Mouse (Mus musculus) adrenal gland, adult (tissue): ENCODE data around the gene Gas2l1.
A peak's percentile ranks its signal among the peaks of the same experiment; 100 is the strongest.

Experiments
- DNase-seq, 2 experiments: peaks; one replicate each; pipeline ENCODE4 v3.0.0; 2022 to 2023; ENCODE audit warnings: low spot score in 1 of 2; ENCODE audit not compliant: inconsistent age in 2 of 2

Gene Gas2l1

GRCm38 (mm10) chr11:5064282-5065055, 658 bp downstream of the Gas2l1 start:
- DNase-seq, result peak in 1 of 2 experiments; percentile 60

DNA sequence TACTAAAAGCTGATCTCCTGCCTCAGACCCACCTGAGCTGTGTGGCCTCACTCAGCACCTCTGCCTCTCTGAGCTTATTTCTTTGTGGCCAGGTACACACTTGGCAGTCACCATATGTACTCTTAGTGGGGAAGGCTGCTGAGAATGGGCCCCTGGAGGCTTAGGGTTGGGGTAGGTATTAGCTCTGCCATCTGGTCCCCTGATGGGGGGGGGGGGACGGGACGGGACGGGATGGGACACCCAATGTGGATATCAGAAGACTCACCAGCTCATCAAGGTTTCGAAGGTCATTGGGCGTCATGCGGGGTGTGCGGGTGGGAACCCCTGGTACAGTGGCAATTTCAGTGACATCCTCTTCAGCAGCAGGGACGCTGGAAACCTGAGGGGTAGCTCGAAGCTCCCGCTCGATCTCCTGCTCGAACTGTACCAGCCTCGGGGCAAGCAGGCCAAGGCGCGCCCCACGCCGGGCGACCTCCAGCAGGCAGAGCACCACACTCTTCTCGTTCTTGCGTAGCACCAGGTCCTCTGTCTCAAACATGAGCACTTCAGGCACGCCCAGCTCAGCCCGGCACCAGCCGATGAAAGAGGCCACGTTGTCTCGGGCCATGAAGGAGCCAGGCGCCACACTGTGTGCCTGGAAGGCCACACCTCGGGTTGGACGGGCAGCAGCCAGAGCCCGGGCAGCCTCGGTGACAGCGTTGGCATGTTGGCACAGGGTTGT, 1.4 kb downstream of the Gas2l1 start:
- peak in 1 of 2 experiments; percentile 49 for DNase-seq

- peak; percentile 30 to 56 for DNase-seq
These were observed 2.1 kb downstream of the Gas2l1 start for GRCm38 (mm10) chr11:5062860-5063505.

GRCm38 (mm10) chr11:5062326-5062725, 2.8 kb downstream of the Gas2l1 start:
- DNase-seq, result no peak

DNA sequence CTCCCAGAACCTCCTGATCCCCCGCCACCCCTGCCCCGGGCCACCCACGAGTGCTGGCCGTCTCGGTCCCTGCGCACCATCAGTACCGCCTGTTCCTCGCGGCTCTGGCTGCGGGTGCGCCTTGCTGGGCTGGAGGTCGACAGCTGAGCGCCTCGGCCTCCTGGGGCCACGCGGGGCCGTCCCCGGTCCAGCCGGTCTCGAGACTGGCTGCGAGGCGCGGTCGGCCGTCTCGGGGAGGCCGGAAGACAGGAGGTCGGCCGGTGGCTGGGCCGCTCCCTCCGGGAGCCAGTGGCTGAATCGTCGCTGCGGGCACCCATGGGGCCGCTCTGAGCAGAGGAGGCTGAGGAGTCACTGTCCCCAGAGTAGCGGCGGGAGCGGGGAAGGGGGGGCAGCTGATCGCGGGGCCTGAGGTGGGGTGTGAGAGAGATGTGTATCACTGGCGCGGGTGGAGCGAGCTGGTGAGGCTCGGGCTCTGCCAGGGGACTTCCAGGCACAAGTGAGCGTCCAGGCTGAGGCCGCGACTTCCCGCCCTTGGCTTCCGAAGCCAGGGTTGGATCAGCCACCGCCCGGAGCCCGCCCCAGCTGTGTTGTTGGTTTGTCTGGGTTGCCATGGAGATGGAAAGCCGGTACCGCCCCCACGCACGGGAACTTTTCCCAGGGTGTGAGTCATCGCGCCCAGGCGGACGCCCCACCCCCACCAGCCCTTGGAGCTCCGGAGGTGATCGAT, 3.6 kb downstream of the Gas2l1 start:
- DNase-seq, result peak; percentile 96 to 99

DNA sequence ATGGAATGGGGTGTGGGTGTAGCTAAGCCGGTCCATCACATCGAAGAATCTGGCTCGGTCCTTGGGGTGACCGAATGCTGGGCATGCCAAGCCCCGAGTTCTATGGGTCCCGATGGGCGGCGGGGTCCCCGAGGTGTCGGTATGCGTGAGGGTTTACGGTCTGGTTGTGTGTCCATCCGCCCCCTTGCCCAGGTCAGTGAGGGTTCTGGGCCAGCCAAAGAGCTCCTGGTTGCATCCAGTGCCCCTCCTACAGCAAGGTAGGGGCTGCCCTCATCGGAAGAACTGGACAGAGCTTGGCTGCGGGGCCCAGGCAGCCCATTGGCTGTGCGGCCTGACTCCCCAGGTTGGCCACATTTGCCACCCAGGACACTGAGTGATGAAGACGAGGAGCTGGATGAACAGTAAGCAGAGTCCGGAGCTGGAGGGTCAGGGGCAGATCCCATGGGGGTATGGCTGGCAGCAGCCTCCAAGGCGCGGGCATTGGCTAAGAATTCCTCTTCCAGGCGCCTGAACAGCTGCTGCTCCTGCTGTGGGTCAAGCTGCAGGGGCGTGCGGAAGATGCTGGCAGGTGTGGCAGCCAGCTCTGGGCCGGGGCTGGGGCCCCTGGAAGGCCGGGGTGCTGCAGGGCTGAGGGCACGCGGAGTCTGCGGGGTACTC, 4.2 kb downstream of the Gas2l1 start:
- peak; percentile 35 to 58 for DNase-seq

DNA sequence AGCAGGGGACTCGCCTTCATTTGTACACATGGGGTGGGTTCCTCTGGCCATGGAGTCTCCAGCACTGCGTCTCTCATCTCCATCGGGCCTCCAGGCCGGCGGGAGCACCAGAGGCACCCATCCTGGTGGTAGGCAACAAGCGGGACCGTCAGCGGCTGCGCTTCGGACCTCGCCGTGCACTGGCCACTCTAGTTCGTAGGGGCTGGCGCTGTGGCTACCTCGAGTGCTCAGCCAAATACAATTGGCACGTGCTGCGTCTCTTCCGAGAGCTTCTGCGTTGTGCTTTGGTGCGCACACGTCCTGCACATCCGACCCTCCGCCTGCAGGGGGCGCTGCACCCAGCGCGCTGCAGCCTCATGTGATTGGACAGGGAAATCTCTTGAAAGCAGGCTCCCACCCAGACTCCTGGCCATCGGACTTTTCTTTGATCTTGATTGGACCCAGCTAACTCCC, 5.4 kb downstream of the Gas2l1 start:
- peak; percentile 43 to 72 for DNase-seq

DNA sequence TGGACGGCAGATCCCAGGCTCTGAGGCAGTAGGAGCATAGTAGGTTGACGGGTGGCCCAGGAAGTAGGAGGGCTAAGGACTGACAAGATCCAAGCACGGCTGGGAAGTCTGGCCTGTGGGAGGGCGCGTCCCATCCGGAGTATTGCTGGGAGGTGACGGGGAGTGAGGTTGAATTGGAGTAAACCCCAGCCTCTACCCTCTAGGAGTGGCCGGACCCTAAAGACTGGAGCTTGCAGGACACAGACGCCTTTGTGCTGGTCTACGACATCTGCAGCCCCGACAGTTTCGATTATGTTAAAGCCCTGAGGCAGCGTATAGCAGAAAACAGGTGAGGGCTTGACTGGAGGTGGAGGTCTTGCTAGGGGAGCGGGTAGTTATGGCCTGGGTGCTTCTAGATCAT, 5.9 kb downstream of the Gas2l1 start:
- peak in 1 of 2 experiments; percentile 55 for DNase-seq

DNA sequence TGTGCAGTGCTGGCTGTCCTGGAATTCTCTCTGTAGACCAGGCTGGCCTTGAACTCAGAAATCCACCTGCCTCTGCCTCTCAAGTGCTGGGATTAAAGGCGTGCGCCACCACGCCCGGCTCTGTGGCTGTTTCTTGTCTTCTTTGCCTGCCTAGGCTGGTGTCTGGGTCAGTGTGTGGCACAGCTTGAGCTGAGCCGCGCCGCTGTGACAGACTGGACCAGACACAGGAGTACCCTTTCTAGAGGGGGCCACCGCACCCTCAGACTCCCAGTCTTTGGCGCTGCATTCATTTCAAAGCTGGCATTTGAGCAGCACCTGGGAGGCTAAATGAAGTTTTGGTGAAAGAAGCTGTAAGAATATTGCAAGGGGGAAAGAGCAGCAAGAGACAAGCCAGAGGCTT, 6.3 kb downstream of the Gas2l1 start:
- DNase-seq, result no peak

GRCm38 (mm10) chr11:5057856-5058641, 7.1 kb downstream of the Gas2l1 start, which contains the start of gene Rasl10a:
Rasl10a (plus strand) TSS chr11:5058128.
- DNase-seq, result peak; percentile 52 to 77

GRCm38 (mm10) chr11:5057541-5057855, 7.6 kb downstream of the Gas2l1 start:
- DNase-seq, result peak in 1 of 2 experiments; percentile 49

GRCm38 (mm10) chr11:5057064-5057463, 8.1 kb downstream of the Gas2l1 start:
- DNase-seq, result no peak

DNA sequence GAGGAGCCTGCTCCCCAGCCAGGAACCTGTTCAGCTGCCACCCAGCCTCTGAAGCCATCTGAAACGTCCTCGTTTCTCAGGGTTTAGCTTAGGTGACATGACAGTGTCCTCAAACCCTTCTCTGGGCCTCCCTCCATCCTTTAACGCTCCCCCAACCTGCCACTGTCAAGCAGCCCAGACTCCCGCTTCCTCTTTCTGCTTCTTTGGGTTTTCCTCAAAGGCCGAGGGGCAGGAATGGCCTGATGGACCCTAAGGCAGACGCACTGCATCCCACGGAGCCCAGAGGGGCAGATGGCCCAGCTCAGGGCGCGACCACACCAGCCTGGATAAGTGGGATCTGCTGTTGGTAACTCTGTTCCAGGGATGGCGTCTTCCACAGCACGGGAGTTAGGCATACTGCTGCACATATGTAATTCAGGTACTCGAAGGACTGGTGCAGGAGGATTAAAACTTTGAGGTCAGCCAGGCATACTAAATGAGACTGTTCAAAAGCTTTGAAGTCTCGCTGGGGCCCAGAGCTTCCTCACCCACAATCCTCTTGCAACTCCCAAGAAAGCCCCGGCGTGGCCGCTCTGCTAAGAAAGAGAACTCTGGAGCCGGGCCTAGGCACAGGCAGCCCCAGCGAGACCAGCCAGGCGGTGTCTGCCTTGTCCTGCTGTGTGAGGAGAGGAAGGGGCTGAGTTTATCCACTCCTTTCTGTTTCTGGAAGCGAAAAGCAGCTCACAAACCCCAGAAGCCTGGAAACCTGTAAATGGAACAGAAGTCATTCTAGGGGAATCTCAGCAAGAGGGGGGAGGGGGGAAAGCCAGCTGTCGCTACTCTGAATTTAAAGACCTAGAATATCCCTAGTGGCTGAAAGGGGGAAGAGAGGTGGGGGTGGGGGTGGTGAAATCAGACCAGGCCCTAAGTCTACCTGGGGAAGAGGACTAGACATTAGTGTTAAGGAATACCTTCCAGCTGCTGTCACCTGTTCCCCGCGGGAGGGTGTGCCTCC, 8.9 kb downstream of the Gas2l1 start:
- no peak for DNase-seq

- DNase-seq, result peak; percentile 29 to 54
These were observed 10.3 kb downstream of the Gas2l1 start for GRCm38 (mm10) chr11:5054874-5055273.

DNA sequence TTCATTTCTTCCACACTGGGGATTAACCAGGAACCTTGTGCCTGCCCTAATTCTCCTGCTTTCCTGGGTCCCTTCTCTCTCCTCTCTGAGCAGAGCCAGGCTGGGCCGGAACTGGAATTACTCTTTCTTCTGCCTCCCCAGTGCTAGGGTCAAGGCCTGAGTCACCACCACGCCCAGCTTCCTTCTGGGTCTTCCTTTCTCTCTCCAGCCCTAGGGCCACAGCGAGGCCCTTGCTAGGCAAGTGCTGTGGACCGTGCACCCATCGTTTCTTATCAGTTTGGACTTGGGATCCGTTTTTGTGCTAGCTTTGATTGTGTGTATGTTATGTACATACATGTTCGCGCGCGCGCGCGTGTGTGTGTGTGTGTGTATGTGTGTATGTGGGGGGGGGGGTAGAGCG, 11.0 kb downstream of the Gas2l1 start:
- DNase-seq, result no peak

- no peak for DNase-seq
These were observed 12.8 kb downstream of the Gas2l1 start for GRCm38 (mm10) chr11:5052200-5052854.

DNA sequence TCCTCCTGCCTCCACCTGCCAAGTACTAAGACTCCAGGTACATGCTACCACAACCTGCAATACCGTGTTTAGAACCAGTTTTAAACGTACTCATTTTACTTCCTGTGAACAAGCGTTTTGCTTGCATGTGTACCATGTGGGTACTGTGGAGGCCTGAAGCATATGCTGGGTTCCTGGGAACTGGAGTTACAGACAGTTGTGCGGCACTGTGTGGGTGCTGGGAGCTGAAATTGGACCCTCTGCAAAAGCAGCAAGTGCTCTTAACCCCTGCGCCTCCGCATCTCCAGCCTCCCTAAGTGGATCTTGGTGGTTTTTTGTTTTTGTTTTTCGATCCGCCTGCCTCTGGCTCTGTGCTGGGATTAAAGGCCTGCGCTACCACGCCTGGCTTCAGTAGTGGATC, 13.5 kb downstream of the Gas2l1 start:
- DNase-seq, result no peak

DNA sequence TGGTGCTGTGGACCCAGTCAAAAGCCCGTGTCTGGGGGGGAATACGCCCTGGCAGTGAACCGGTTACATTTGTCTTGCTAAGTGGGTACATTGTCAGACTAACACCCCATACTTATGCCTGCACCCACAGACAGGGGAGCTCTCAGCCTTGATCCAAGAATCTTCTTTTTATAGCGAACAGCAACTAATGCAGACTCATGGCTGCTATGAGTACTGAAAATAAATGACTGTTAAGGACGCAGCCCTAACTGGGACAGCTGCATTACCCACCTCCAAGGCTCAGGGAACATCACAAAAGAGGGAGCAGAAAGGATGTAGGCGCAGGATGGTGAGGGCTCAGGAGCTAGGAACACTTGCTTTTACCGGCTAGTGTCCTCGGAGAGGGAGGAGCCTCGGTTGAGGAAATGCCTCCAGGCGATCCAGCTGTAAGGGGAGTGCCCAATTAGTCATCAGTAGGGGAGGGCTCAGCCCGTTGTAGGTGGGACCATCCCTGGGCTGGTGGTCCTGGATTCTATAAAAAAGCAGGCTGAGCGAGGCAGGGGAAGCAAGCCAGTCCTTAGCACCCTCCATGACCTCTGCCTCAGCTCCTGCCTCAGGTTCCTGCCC, 18.7 kb downstream of the Gas2l1 start:
- DNase-seq, result no peak
